Mouse (Mus musculus) left cerebral cortex, adult 11 months (tissue): ENCODE results near the gene Ube2l3.
"Not testable (repeated sequence)": the region's sequence is repeated elsewhere in the genome, so short reads cannot be mapped to it uniquely, and the experiment has no call there.

Experiments
- DNase-seq: peaks from one replicate; pipeline ENCODE4 v3.0.0; 2022; ENCODE audit warnings: low spot score

The Ube2l3 gene

DNA sequence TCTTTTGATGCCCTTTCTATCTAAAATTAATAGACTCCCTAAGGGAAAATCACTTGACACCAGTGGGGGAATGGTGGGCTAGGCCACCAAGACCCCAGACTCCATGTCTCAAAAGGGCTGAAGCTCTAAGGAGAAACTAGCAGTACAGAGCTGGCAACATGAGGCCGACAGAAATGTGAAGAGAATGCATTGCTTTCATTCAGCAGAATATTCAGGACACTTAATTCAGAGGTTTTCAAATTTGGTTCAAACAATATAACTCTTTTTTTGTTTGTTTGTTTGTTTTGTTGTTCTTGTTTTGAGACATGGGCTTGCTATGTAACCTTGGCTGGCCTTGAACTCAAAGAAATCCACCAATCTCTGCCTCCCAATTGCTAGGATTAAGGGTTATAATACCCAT, at the start of gene Ube2l3:
Ube2l3 (minus strand) TSS at position 101 of the 400 bp plus-strand sequence.
- DNase-seq: no peak

DNA sequence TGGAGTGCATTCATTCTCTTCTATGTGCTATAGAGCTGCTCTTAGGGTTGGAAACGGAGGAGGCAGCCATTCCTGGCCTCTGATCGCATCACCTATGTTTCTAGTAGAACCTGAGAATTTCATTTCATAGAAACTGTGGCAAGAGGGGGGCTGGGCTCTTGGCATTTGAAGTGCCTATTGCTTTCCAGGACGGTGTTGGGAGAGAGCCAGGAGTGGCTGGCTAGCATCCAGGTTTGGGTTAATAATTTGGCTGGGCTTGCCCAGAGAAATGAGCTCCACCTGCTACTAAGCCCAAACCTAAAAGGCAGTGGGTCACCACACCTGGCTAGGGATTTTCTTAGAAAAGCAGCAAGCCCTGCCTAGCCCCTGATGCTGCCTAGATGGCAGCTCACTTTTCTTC, 49.1 kb upstream of the Ube2l3 start:
- no peak for DNase-seq

DNA sequence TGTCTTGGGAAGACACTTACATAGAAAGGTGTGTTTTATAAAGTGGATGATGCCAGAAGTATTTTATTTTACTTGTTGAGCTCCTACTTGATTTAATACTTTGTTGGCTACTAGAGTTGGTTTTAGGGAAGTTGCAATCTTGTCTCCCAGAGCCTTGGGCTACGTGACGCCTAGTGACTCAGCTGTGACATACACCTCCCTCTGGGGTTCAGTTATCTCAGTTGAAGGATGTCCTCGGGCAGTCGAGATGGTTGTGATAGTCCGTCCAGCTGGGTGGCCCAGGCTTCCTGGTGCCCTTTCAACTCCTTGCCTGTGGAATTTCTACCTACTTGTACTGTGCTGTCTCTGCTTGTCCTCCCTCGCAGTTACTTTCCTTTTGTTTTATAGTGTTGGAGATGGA, 46.7 kb upstream of the Ube2l3 start:
- no peak for DNase-seq

DNA sequence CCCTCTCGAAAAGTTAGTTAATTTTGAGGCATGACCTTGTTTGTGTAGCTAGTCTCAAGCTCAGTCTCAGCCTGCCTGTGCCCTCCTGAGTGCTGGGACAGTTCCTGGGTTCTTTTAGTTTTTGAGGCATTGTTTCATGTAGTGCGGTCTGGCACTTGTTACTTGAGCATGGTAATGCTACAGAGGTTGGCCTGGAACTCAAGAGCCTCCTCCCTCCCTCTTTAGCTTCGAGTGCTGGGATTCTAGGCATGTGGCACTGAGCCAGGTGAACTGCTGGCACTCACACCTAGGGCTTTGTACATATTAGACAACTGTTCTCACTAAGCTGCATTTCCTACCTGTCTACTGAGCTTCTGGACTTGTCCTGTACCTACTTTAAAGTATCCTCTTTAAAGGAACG, 45.3 kb upstream of the Ube2l3 start:
- no peak for DNase-seq

DNA sequence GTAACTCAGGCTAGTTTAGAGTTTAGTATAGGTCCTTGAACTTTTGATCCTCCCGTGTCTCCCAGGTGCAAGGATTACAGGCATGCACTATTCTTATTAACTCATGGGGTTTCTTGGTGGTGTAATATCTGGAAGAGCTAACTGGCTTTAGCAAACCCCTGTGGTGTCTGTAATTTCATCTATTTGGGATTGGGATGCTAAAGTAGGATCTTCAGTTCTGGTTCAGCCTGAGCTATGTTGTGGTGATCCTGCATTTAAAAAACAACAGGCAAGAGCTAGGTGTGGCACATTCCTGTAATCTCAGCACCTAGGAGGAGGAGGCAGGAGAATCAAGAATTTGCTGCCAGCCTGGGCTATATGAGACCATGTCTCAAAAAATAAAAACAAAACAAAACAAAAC, 42.5 kb upstream of the Ube2l3 start:
- DNase-seq: no peak

DNA sequence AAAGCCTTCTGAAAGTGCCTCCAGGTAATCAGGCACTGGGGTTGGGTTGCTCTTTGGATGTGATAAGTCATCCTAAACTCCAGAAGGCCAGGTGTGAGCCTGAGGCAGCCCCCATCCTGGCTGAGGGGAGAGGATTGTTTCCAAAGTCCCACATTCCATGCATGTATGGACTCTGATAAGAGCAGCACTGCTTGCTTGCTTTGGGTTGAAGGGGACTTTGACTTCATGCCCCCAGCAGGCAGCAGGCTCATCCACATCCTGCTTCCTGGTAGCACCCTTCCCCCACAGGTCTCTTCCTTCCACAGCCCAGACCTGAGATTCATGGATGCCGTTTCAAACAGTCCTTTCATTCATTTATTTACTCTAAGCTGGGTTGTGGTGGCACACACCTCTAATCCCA, 41.3 kb upstream of the Ube2l3 start:
- DNase-seq: no peak

DNA sequence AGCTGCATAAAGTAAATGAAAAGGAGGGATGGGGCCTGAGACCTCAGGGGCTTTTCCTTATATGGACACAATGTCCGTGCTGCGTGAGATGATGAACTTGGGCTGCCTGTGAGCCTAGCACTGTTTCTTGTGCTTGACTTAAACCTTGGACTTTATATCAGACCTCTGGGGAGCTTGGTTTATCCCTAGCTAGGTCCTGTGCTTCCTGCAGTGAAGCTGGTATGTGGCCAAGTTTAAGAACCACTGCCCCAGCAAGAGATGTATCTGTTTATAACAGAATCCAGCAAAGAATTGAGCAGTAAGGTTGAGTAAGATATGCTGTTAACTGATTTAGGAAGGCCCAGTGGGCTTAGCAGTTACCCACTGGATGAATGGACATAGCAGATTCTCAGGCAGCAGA, 37.0 kb upstream of the Ube2l3 start:
- DNase-seq: no peak

DNA sequence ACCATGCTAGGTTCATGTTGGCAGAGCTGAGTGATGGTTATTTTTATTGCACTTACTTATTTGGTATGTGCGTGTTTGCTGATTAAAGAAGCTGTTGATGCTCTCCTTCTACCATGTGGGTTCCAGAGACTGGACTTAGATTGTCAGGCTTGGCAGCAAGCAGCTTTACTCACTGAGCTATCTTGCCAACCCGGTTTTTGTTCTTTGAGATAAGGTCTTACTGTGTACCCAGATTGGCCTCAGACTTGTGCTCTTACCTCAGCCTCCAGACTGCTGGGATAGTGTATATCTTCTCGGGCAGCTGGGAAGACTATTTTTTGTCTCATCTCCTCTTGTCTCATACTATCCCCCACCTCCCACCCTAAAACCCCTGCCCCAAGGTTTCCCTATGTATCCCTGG, 35.2 kb upstream of the Ube2l3 start:
- DNase-seq: no peak

DNA sequence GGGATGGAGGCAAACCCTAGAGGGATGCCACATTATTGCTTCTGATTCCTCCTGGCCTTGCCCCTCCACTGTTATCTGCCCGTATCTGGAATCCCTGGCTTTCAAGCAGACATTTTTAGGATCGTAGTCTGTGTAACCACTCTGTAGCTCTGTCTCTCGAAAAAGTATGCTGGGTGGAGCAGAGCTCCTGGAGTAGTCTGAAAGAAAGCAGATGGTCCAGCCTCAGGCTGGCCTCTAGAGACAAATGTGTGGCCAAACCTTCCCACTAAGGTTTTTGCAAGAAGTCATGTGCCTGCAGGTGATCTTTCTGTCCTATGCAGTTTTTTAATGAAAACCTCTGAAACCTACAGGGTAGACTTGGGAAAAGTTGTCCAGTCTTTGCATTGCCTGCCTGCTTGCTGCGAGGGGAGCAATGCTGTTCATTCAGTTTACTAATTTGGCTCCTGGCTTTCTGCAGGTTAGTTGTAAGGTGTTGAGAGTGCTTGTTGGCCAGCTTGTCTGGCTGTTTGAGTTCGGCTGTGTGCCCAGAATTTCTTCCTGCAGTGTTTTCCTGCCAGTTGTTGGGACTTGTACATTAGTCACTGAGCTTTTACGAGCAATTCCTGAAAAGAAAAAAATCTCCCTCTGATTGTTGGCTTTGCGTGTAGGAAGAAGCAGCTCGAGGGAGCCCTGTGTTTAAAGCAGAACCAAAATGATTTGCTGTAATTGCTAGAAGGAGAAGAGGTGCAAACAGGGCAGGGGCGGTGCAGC, 32.6 kb upstream of the Ube2l3 start:
- no peak for DNase-seq

DNA sequence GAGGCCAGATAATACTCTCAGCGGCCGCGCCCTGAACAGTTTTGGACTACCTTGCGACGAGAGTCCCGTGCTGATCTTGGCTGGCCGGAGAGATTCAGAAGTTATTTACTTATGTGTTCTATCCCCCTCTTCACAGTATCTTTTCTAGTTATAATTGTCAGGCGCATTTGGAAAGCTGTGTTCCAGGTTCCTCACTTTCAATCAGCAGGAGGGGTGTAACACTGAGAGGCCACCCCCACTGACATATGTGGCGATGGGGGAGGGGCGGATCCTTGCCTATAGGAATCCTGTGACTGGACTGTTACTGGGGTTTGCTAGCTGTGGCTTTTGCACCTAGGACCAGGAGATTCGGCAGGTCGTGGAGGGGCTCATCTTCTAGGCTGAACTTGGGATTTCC, 32.0 kb upstream of the Ube2l3 start:
- DNase-seq: no peak

DNA sequence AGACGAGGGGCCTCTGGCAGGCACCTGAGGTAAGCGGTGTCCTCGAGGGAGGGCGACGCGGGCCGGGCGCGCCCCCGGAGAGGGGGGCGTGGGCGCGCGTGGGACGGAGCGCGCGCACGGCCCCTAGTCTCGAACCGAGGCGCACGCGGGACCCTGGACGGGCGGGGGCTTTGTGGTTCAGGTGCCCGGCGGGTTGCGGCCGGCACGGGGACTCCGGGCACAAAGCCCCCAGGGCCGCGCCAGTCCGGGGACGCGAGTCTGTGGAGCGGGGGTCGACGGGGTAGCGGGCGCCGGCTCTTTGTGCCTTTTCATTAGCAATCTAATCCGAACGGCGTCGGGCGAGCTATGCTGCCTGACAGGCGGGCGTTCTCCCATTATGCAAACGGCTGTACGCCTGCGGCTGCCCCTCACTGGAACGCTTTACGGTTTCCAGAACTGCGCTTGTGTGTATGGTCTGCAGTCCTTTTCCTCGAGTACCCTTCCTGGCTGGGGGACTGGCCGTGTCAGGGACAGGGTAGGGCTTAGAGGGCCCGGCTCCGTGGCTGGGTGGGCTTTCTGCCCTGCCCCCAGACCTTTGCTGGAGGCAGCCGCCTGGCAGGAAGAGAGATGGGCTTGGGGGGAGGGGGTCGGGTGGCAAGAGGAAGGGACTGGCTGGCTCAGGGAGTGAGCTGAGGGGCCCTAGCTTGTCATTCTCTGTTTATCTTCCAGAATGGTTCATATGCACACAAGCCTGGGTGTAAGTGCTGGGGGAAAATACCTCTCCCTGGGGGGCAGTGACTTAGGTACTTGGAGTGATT, 31.5 kb upstream of the Ube2l3 start:
- DNase-seq: peak; percentile 24

DNA sequence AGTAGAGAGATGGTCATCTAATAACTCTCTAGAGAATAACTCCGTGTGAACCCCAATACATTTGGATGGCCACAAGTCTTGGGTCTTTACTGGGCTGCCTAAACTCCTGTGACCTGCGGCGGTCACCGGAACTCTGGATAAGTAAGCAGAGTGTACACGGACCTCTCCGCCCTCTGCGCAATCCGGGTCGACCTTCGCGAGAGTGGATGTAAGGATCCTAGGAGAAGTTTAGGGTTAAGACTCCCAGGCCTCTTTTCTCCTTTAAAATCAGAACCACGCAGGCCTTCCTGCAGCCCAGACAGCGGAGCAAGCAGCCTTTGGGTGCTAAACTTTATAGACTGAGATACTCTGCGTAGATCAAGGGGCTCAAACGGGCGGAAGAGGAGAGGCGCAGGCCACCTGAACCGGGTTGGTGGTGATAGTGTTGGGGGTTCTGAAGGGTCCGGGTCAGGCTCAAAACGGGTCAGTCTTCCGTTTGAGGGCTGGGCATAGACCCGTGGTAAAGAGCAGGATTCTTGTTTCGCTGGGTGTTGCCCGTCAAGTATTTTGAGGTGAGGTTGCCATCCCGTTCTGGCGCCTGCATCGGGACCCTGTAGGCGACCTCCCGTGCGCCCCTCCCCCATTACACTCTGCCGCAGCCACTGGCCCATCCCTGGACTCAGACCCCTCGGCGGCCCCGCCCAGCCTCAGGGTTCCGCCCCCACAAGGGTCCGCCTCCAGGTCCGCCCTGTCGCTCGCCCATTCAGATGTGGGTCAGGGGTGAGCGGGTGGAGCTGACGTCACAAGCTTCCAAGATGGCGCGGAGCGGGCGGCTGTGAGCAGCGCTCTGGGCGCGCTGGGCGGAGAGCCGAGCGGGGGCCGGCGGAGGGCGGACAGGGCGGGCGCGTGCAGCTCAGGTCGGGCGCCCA, 30.6 kb upstream of the Ube2l3 start, which contains the start of gene Hic2:
Hic2 (plus strand) TSS at position 779 of the 908 bp plus-strand sequence.
- DNase-seq: peak; percentile 84

DNA sequence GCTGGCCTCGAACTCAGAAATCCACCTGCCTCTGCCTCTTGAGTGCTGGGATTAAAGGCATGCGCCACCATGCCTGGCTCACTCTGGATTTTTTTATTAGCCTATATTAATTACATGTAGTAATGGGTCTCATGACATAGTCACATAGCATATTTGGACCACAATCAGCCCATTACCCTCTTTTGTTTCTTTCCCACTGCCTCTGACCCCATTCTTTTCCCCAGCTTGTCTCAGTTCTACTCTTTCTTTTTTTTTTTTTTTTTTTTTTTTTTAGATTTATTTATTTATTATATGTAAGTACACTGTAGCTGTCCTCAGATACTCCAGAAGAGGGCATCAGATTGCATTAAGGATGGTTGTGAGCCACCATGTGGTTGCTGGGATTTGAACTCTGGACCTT, 29.1 kb upstream of the Ube2l3 start:
- not testable (repeated sequence) for DNase-seq

DNA sequence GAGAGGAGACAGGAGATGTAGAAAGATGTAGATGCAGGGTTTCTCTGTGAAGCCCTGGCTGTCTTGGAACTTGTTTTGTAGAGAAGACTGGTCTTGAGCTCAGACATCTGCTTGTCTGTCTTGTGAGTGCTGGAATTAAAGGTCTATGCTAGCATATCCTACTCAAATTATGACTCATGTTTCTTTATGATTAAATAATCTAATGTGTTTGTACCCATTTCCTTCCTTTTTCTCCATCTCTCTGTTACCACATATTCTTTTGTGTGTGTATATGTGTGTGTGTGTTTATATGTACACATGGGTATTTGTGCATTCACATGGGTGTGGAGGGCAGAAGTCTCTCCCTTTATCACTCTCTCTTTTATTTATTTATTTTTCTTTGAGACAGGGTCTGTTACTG, 24.0 kb upstream of the Ube2l3 start:
- DNase-seq: no peak

DNA sequence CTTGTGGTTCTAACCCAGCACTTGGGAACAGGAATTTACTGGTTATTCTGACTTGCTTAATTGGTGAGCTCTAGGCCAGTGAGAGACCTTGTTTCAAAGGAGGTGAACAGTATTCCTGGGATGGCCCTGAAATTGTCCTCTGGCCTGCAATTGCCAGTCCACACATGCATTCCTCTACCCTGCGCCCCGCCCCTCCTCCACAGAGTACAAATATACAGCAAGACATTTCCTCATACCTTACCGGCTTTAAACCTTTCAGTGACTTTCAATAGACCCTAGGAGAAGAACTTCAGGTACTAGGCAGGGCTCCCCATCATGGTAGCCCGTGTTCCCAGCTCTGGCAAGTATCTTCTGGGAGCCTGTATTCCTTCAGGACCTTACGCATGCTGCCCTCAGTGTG, 23.1 kb upstream of the Ube2l3 start:
- no peak for DNase-seq

DNA sequence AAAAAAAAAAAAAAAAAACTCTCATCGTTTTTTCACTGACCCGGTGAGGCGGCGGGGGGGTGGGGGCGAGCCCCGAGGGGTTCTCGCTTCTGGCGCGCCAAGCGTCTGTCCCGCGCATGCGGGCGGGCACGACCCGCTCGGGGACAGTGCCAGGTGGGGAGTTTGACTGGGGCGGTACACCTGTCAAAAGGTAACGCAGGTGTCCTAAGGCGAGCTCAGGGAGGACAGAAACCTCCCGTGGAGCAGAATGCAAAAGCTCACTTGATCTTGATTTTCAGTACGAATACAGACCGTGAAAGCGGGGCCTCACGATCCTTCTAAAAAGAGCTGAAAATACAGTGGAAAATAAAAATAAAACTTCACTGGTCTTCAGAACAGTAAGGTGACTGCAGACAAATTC, 19.7 kb upstream of the Ube2l3 start:
- DNase-seq: peak; percentile 73

DNA sequence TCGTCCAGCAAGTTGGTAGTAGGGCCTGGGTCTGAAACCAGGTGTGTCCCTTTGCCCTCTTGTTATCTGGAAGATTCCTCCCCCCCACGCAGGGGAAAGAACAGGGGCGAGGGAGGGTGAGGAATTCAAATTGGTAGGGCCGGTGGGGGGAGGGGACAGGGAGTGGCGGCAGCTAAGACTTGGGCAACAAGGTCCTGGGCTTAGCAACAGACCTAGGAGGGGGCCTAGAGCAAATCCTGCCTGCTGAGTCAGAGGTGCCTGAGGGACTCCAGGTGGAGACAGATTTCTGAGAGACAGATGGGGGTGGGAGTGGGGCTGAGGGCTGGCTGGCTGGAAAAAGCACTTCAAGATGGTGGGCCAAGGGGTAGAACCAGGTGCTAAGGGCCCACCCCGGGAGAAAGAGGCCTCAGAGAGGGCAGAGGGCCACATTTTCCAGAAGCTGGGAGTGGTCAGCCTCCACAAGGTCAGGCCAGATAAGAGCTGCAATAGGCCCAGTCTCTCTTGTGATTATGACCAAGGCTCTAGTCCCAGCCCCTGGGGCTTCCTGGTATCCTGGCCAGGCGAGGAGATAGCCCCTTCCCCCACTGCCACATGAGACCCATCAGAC, 17.8 kb upstream of the Ube2l3 start:
- no peak for DNase-seq

DNA sequence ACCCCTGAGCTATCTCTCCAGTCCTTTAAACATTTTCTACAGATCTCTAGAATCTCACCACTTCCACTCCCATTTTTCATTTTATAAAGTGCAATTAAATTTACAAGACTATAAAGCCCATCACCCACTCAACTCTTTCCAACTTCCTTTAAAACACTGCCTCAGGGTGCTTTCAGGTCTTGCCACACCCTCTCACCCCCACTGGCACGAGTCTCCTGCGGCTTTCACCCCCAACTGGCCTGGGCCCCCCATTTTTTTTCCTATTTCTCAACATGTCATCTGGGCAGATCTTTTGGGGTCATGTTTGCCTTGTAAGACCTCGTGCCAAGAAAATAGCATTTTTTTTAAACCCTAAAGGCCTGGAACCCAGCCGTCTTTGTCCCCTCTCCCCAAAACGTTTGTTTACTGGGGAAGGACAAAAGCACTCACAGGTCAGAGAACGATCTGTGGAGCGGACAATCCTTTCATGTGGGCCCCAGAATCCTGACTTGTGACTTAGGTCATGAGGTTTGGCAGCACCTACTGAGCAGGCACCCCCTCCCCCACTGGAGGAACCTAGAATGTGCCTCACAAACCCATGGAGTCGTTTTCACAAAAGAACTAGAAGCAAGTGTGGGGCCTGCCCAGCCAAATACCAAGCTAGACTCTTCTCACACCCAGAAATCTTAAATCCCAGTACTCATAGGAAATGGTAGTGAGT, 14.6 kb upstream of the Ube2l3 start:
- DNase-seq: no peak

DNA sequence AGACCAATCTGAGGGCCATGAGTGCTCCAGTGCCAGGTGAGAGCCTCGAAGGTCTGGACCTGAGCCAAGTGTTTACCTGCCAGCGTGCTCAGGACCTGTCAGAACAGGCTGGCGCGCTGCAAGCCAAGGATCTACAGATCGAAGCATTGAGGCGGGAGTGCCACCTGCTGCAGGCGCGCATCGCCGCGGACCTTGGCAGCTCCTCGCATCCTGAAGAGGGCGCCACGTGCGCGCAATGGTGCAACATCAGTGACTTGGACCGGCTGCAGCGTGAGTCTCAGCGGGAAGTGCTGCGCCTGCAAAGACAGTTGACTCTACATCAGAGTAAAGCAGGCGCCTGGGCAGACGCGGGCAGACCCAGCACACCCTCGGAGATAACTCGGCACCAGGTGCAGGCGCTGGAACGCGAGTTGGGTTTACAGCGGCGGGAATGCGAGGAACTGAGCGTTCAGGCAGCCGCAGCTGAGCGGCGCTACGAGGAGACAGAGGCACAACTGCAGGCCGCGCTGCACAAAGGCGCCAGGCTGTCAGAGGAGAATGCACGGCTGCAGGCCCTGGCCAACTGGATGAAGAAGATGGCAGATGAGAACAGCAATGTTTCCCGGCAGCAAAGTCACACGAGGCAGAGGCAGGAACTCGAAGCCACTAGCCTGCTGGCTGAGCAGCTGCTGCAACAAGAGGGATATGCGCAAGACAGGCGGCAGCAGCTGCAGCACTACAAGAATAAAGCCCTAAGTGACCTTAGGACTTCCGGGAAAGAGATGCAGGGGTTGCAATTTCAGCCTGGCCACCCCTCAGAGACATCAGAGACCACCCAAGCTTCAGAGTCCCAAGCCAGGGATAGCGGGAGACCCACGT, 7.8 kb upstream of the Ube2l3 start:
- DNase-seq: peak; percentile 83

DNA sequence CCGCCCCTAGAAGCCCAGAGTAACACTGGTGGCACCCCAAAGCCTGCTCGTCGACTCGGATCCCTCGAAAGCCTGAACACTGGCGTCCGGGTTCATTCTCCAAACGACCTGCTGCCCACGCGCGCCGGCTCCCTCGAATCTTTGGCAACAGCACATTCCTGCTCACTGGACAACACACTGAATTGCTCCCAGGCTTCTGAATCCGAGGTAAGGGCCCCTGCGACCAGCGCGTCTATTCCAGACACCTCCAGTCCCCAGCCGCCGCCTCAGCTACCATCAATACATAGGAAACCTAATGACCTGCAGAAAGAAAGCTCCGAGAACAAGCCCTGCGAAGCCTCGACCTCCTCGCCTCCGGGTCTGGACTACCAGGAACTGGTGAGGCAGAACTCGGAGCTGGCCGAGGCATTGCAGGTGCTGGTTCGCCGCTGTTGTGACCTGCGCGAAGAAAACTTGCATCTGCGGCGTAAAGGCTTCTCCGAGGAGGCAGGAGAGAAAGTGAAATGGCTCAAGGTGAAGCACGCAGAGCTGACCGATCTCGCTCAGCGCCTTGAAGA, 7.0 kb upstream of the Ube2l3 start:
- peak; percentile 6 for DNase-seq
